Mouse (Mus musculus): Measurements from ENCODE around the gene Hrh3. TPM values are rescaled to one million over a fixed set of nuclear protein-coding genes. Genes with fewer than 3 reads are reported as not detected.

Hrh3 gene
- polyA plus RNA-seq, 1 experiment from 2014 or later: 0.20 TPM

DNA sequence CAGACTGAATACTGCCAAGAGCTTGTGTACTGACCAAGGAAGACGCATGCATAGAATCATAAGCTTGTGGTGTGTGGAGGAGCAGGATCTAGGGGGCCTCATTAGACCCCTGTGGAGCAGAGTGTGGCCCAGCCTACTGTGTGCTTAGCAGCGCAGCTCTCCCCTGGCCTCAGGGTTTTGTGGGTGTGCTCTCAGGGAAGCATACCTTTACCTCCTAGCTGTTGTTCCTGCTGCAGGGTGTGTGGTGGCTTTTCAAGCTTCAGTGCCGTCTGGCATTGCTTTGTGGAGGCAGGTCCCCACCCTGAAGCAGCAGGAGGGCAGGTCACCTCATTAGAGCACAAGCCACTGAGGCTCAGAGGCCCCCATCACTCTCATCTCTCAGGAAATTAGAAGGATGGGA, 26.7 kb downstream of the Hrh3 start:
- Histone ChIP-seq H3K27me3 (ENCODE audit: control insufficient read depth, insufficient read depth, low read length) (no peaks in the 10 kb centered on the region), H3K27ac (ENCODE audit: low read length) (no peak overlapping the region), H3K9ac (ENCODE audit: low read length) (no peak overlapping the region), H3K9me3 (replicated peaks; ENCODE audit: control insufficient read depth, low read length) (no peaks in the 10 kb centered on the region), H3K36me3 (ENCODE audit: control insufficient read depth, insufficient read depth) (peaks cover 4% of the 10 kb centered on the region), H3K4me2 (ENCODE audit: low read depth, low read length) (no peak overlapping the region), H3K4me3 (ENCODE audit: low read length) (no peak overlapping the region), H3K4me1 (ENCODE audit: control insufficient read depth, insufficient read depth, low read length) (no peaks in the 10 kb centered on the region)
- WGBS: 83% methylated on average over 3 of the region's 3 CpGs
- no peak for ATAC-seq (replicated peaks; ENCODE audit: extremely low read depth, insufficient read depth, low FRiP score)

DNA sequence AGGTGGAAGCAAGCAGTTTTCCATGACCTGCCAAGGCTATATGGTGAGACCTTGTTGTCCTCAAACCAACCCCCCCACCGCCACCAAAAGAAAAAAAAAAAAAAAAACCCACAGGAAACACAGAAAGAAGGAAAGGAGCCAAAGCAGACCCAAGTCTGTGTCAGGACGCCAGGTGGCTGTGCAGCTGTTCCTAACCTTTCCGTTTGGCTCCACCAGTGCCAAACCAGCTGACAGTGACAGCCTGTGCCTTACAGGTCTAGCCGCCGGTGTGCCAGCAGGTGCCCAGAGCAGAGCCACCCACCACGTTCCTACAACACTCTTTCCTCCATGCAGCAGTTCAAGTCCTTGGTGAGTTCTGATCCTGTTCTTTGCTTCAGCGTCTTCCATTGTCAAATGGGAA, 31.4 kb downstream of the Hrh3 start:
- H3K9ac ChIP-seq (ENCODE audit: low read length): no peak overlapping the region
- no peaks in the 10 kb centered on the region; the same call in 1 of the 2 replicates for H3K36me3 ChIP-seq (ENCODE audit: control insufficient read depth, insufficient read depth)
- no peak for ATAC-seq (replicated peaks; ENCODE audit: extremely low read depth, insufficient read depth, low FRiP score)
- no peaks in the 10 kb centered on the region for H3K9me3 ChIP-seq (replicated peaks; ENCODE audit: control insufficient read depth, low read length)
- H3K4me3 ChIP-seq (ENCODE audit: low read length): no peak overlapping the region
- H3K4me2 ChIP-seq (ENCODE audit: low read depth, low read length): no peak overlapping the region
- H3K27me3 ChIP-seq (ENCODE audit: control insufficient read depth, insufficient read depth, low read length): no peaks in the 10 kb centered on the region
- peaks cover 9% of the 10 kb centered on the region for H3K4me1 ChIP-seq (ENCODE audit: control insufficient read depth, insufficient read depth, low read length)
- no peak overlapping the region for H3K27ac ChIP-seq (ENCODE audit: low read length)
- WGBS: 81% methylated on average over 7 of the region's 7 CpGs

DNA sequence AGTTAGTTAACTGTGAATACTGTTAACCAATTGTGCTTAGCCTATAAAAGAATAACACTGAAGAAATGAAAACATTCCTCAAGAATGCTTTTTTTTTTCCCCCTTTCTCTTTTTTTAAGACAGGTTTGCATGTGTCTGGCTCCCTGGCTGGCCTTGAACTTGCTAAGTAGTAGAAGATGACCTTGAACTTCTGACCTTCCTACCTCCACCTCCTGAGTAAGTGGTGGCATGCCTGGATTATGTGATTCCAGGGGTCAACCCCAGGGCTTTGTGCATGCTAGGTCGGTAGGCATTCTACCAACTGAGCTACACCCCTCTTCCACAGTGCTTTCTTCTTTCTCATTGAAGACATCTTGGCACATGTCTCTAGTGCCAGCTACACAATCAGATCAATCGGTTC, 32.6 kb downstream of the Hrh3 start:
- Histone ChIP-seq H3K4me3 (ENCODE audit: low read length) (no peak overlapping the region), H3K27me3 (ENCODE audit: control insufficient read depth, insufficient read depth, low read length) (no peaks in the 10 kb centered on the region), H3K9me3 (replicated peaks; ENCODE audit: control insufficient read depth, low read length) (no peaks in the 10 kb centered on the region), H3K4me2 (ENCODE audit: low read depth, low read length) (no peak overlapping the region), H3K27ac (ENCODE audit: low read length) (no peak overlapping the region), H3K9ac (ENCODE audit: low read length) (no peak overlapping the region), H3K4me1 (ENCODE audit: control insufficient read depth, insufficient read depth, low read length) (peaks cover 9% of the 10 kb centered on the region), H3K36me3 (ENCODE audit: control insufficient read depth, insufficient read depth) (peaks cover 4% of the 10 kb centered on the region; the same call in 1 of the 2 replicates)
- ATAC-seq (replicated peaks; ENCODE audit: extremely low read depth, insufficient read depth, low FRiP score): no peak
- WGBS: 78% methylated on average over 2 of the region's 2 CpGs

DNA sequence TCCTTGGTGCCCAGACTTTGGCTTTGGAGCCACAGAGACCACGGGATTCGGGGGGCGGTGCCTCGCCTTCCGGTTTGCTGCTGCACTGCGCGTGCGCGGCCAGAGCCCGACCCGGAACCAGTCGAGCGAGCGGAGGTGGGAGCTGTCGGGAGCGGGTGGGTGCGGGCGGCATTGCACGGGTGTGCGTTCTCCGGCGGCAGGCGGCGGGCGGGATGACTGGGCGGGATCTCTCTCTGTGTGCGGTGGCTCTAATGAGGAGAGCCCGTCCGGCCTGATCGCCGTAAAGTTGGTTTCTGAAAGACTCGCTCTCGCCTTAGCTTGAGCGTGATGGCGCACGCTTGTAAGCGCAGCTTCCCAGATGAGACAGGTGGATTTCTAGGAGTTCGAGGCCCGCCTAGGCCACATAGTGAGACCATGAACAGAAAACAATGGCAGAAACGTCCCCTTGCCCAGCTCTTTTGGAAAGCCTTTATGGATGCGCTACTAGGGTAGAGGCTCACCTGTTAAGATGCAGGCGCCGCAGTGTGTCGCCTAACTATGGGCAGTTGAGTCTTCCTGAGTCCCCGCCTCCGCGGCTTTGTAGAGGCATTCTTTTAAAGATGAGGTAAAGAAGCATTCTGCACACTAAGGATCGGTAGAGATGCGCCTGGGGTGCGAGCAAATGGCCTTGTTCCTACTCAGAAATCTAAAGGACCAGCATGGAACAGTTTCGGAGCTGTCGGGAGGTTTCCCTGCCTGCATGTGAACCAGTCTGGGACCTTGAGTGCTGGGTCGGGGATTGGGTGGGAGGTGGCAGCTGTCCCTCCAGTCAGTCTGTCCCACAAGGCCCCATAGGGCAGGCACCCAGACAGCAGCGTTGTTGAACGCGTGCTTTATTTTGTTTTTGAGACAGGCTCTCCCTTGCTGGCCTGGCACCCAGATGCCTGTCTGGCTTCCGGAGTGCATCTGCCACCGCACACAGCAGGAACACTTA, 33.5 kb downstream of the Hrh3 start, which contains the start of gene Mtg2:
Mtg2 (plus strand) TSS at position 108 of the 973 bp plus-strand sequence.
- Histone ChIP-seq H3K9me3 (replicated peaks; ENCODE audit: control insufficient read depth, low read length) (no peaks in the 10 kb centered on the region), H3K4me1 (ENCODE audit: control insufficient read depth, insufficient read depth, low read length) (peaks cover 9% of the 10 kb centered on the region), H3K36me3 (ENCODE audit: control insufficient read depth, insufficient read depth) (peaks cover 4% of the 10 kb centered on the region; the same call in 1 of the 2 replicates), H3K4me3 (ENCODE audit: low read length) (peak within 1 kb of the TSS; percentile 86), H3K27ac (ENCODE audit: low read length) (peak within 1 kb of the TSS; percentile 85), H3K4me2 (ENCODE audit: low read depth, low read length) (peak within 1 kb of the TSS; percentile 96), H3K27me3 (ENCODE audit: control insufficient read depth, insufficient read depth, low read length) (no peaks in the 10 kb centered on the region), H3K9ac (ENCODE audit: low read length) (peak within 1 kb of the TSS; percentile 83)
- peak; percentile 97 for ATAC-seq (replicated peaks; ENCODE audit: extremely low read depth, insufficient read depth, low FRiP score)
- WGBS: 6% methylated on average over 52 of the region's 58 CpGs

DNA sequence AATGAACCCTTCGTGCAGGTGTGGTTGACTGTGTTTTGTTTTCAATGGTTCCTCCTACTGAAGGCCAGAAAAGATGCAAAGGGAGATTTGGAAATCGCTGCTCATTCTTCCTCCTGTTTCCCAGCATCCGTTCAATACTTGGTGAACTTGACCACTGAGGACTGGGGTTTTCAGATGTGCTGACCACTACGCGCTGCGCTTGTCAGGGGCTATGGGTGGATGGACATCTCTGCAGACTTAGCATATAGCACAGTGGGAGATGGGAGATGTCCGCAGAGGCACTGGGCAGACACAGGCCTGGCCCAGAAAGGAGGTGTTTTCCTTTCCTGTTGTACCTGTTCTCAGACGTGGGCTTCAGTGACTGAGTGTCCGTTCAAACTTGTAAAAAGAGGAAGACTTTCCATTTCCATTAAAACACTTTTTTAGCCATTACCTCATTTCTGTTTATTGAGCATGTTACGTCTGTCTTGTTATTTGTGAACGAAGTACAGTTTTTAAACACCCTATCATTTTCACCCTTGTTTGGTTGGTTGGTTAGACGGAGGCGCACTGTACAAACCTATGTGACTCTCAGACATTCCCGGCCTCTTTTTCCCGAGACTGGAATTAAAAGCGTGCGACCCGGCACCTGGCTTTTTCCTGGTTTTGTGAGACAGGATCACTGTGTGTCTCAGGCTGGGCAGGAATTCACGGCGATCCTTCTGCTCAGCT, 34.4 kb downstream of the Hrh3 start:
- Histone ChIP-seq H3K27me3 (ENCODE audit: control insufficient read depth, insufficient read depth, low read length) (no peaks in the 10 kb centered on the region), H3K4me3 (ENCODE audit: low read length) (peak overlapping the region; percentile 86), H3K4me2 (ENCODE audit: low read depth, low read length) (peak overlapping the region; percentile 68), H3K9me3 (replicated peaks; ENCODE audit: control insufficient read depth, low read length) (no peaks in the 10 kb centered on the region), H3K27ac (ENCODE audit: low read length) (peak overlapping the region; percentile 85), H3K36me3 (ENCODE audit: control insufficient read depth, insufficient read depth) (peaks cover 4% of the 10 kb centered on the region; the same call in 1 of the 2 replicates), H3K9ac (ENCODE audit: low read length) (peak overlapping the region; percentile 83), H3K4me1 (ENCODE audit: control insufficient read depth, insufficient read depth, low read length) (peaks cover 9% of the 10 kb centered on the region)
- peak; percentile 52 for ATAC-seq (replicated peaks; ENCODE audit: extremely low read depth, insufficient read depth, low FRiP score)
- WGBS: 30% methylated on average over 20 of the region's 20 CpGs

DNA sequence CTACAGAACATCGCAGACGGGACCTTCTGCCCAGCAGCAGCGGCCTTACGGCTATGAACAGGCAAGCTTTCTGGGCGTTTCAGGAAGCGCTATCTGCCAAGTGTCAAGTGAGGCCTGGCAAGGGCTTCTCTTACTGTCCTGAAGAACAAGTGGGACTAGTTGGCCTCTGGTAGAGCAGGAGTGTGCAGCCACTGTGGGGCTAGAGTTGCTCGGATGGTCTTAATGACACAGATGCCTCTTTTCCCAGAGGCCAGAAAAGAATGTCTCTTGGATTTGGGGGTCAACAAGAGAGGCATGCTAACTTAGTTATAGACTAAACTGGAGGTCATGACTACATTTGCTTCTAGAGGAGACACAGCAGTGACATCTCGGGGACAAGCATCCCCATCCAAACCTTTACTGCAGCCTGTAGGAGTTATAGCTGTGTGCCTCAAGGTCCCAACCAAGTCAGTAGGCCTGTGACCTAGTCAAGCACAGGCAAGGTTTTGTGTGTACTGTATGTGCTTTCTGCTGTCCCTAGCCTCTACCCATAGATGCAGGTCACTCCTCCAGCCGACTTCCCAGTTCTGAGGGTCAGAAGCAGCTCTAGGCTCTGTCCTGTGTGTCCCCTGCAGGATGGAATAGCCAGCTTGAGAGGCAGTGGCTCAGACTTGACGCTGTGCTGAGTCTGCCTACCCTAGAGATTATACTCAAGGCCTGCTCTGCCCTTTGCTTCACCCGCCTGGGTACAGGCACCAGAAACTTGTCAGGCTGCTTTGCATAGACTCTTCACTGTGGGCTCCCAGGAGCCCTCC, 40.8 kb downstream of the Hrh3 start:
- Histone ChIP-seq H3K4me2 (ENCODE audit: low read depth, low read length) (no peak overlapping the region), H3K36me3 (ENCODE audit: control insufficient read depth, insufficient read depth) (peaks cover 31% of the 10 kb centered on the region), H3K9me3 (replicated peaks; ENCODE audit: control insufficient read depth, low read length) (no peaks in the 10 kb centered on the region), H3K27ac (ENCODE audit: low read length) (no peak overlapping the region), H3K9ac (ENCODE audit: low read length) (no peak overlapping the region), H3K4me3 (ENCODE audit: low read length) (no peak overlapping the region), H3K4me1 (ENCODE audit: control insufficient read depth, insufficient read depth, low read length) (no peaks in the 10 kb centered on the region), H3K27me3 (ENCODE audit: control insufficient read depth, insufficient read depth, low read length) (no peaks in the 10 kb centered on the region)
- 87% methylated on average over 11 of the region's 11 CpGs for WGBS
- ATAC-seq (replicated peaks; ENCODE audit: extremely low read depth, insufficient read depth, low FRiP score): no peak

DNA sequence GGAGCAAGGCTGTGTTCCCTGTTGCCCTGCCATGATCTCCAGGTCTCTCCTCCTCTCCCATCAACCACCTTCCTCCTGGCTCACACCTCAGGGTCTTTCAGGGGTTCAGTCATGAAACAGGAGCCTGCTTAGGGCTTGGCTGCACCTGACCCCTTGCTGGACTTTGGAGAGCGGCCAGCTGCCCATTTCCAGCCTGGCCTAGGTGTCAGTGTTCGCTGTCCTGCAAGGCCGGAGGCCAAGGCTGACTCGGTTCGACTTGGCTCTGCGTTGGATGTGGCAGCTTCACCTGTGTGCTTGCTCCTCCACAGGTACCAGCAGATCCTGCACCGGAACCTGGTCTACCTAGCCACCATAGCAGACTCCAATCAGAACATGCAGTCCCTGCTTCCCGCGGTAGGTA, 51.3 kb downstream of the Hrh3 start:
- peaks cover 19% of the 10 kb centered on the region for H3K36me3 ChIP-seq (ENCODE audit: control insufficient read depth, insufficient read depth)
- H3K27ac ChIP-seq (ENCODE audit: low read length): no peak overlapping the region
- no peak for ATAC-seq (replicated peaks; ENCODE audit: extremely low read depth, insufficient read depth, low FRiP score)
- no peaks in the 10 kb centered on the region for H3K4me1 ChIP-seq (ENCODE audit: control insufficient read depth, insufficient read depth, low read length)
- H3K4me2 ChIP-seq (ENCODE audit: low read depth, low read length): no peak overlapping the region
- WGBS: 96% methylated on average over 9 of the region's 9 CpGs
- no peaks in the 10 kb centered on the region for H3K27me3 ChIP-seq (ENCODE audit: control insufficient read depth, insufficient read depth, low read length)
- no peak overlapping the region for H3K4me3 ChIP-seq (ENCODE audit: low read length)
- no peak overlapping the region for H3K9ac ChIP-seq (ENCODE audit: low read length)
- H3K9me3 ChIP-seq (replicated peaks; ENCODE audit: control insufficient read depth, low read length): no peaks in the 10 kb centered on the region

DNA sequence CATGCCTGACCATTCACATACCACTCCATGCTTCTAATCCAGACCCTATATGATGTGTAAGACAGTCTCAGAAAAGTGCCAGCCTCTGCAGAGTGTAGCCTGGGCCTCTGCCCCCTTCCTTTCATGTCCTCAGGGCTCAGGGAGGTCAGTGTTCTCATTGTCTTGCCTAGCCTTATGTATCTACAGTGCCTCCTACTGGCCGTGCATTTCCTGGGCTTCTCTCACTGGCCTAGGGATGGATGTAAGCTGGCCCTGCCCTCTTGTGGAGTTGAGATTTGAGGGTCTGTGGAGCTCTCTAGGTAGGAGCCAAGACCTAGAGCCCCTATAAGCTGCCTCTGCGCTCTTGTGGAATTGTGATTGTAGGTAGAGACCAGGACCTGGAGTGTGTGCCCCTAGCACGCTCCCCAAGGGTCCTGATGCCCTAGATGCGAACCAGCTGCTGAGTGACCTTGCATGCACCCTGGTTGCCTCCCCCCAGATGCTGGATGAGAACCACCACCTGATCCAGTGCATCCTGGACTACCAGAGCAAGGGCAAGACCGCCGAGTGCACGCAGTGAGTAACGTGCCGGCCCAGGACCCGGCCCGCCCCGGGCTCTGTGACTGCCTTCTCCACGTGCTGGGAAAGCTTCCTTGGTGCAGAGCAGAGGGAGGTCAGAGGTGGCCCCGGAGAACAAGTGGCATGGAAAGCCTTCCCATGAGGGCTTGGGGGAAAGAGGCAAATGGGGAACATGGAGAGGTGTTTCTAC, 52.1 kb downstream of the Hrh3 start:
- H3K4me3 ChIP-seq (ENCODE audit: low read length): no peak overlapping the region
- peaks cover 10% of the 10 kb centered on the region for H3K36me3 ChIP-seq (ENCODE audit: control insufficient read depth, insufficient read depth)
- WGBS: 90% methylated on average over 14 of the region's 14 CpGs
- no peaks in the 10 kb centered on the region for H3K9me3 ChIP-seq (replicated peaks; ENCODE audit: control insufficient read depth, low read length)
- ATAC-seq (replicated peaks; ENCODE audit: extremely low read depth, insufficient read depth, low FRiP score): no peak
- H3K27me3 ChIP-seq (ENCODE audit: control insufficient read depth, insufficient read depth, low read length): no peaks in the 10 kb centered on the region
- H3K9ac ChIP-seq (ENCODE audit: low read length): no peak overlapping the region
- no peak overlapping the region for H3K4me2 ChIP-seq (ENCODE audit: low read depth, low read length)
- H3K4me1 ChIP-seq (ENCODE audit: control insufficient read depth, insufficient read depth, low read length): no peaks in the 10 kb centered on the region
- H3K27ac ChIP-seq (ENCODE audit: low read length): no peak overlapping the region
